ENCODE assay signal across 26 mouse cellular contexts in genomic region chr11:87933731-87934130, GRCm38 (mm10). TPM values are rescaled to one million over a fixed set of nuclear protein-coding genes. Genes with fewer than 3 reads are reported as not detected.
A peak's percentile ranks its signal among the peaks of the same experiment; 100 is the strongest.
DNase-seq lines count a peak whose midpoint lies in the region; ATAC-seq lines count a peak whose summit lies in the region.
"Had no signal": no experiment of that assay in that cellular context is flagged by ENCODE, and none has a peak within 500 bp of the region (broad histone marks: within the 10 kb centered on the region; RNA-seq: fewer than 3 reads in every experiment).

No protein-coding gene starts in this region.

- DNase-seq in cerebellum, postnatal 10 days, result peak; percentile 64 to 77
- DNase-seq in cerebellum, postnatal 14 days, result peak; percentile 29 to 45
- DNase-seq in cerebellum, postnatal 25 days, result no peak
- peak; percentile 46 for DNase-seq in left cerebral cortex, postnatal 4 days
- no peak for DNase-seq in left cerebral cortex, postnatal 36 days (ENCODE audit: low spot score in 2 of 2)
- DNase-seq: adrenal gland, adult 2 months; adrenal gland, adult 8-10 months; adrenal gland, postnatal 10 days; adrenal gland, postnatal 14 days; adrenal gland, postnatal 25 days; adrenal gland, postnatal 36 days; B cell, adult 2 months; cerebellum, adult 11 months; cerebellum, adult 11-12 months; cerebellum, adult 18-20 months; cerebellum, adult 2 months had no signal

- intact Hi-C loops in left cerebral cortex, postnatal 4 days (cut with DNase I), result no loop called here
- intact Hi-C loops in left cerebral cortex, postnatal 36 days (cut with DNase I), result no loop called here

- no peak for ATAC-seq in cerebellum, adult (ENCODE audit: insufficient number of reproducible peaks, low FRiP score, low TSS enrichment)
- ATAC-seq: activated CD4-positive, CD25-positive, alpha-beta regulatory T cell, adult 4 months; CD4-positive, CD25-positive, alpha-beta regulatory T cell, adult 4 months; Patski had no signal

RNA-seq across cellular contexts. Expression of gene Olfr464, which starts 13.0 kb away (rescaled TPM):
- total RNA-seq in left cerebral cortex, postnatal 4 days (2021), result not detected
- total RNA-seq in left cerebral cortex, postnatal 36 days (2021), result 1 to 10 TPM; 2.7 to 4.5 TPM
- total RNA-seq: adrenal gland, adult 18-20 months; adrenal gland, adult 2 months; adrenal gland, adult 8-10 months; adrenal gland, postnatal 10 days; adrenal gland, postnatal 14 days; adrenal gland, postnatal 25 days; adrenal gland, postnatal 36 days; adrenal gland, postnatal 4 days; CH12.LX; ES-E14; G1E; MEL had no signal

RNA-seq across cellular contexts. Expression of gene Olfr463, which starts 36.5 kb away (rescaled TPM):
- not detected for total RNA-seq in left cerebral cortex, postnatal 4 days (2021)
- not detected for total RNA-seq in left cerebral cortex, postnatal 36 days (2021)
- total RNA-seq: adrenal gland, adult 18-20 months; adrenal gland, adult 2 months; adrenal gland, adult 8-10 months; adrenal gland, postnatal 10 days; adrenal gland, postnatal 14 days; adrenal gland, postnatal 25 days; adrenal gland, postnatal 36 days; adrenal gland, postnatal 4 days; CH12.LX; ES-E14; G1E; MEL had no signal

RNA-seq across cellular contexts. Expression of gene Olfr462, which starts 41.7 kb away (rescaled TPM):
- total RNA-seq in left cerebral cortex, postnatal 4 days (2021), result not detected
- total RNA-seq in left cerebral cortex, postnatal 36 days (2021), result not detected
- total RNA-seq: adrenal gland, adult 18-20 months; adrenal gland, adult 2 months; adrenal gland, adult 8-10 months; adrenal gland, postnatal 10 days; adrenal gland, postnatal 14 days; adrenal gland, postnatal 25 days; adrenal gland, postnatal 36 days; adrenal gland, postnatal 4 days; ES-E14; MEL had no signal

RNA-seq across cellular contexts. Expression of gene Dynll2, which starts 53.6 kb away (rescaled TPM):
- 100 to 1,000 TPM; 311 to 328 TPM for total RNA-seq in left cerebral cortex, postnatal 4 days (2021)
- total RNA-seq in left cerebral cortex, postnatal 36 days (2021), result 100 to 1,000 TPM; 539 to 592 TPM

RNA-seq across cellular contexts. Expression of gene Epx, which starts 58.4 kb away (rescaled TPM):
- total RNA-seq in left cerebral cortex, postnatal 4 days (2021), result under 1 TPM; 0.22 to 0.40 TPM
- total RNA-seq in left cerebral cortex, postnatal 36 days (2021), result under 1 TPM in 1 of 2 experiments, not detected in 1; 0.17 TPM
- total RNA-seq: adrenal gland, adult 18-20 months; adrenal gland, adult 2 months; adrenal gland, adult 8-10 months; adrenal gland, postnatal 25 days; adrenal gland, postnatal 36 days; CH12.LX; G1E; MEL had no signal

Comparison
In these comparisons a context has a peak if more than half of its experiments do, and no peak if none do; other contexts are left out.
1. DNase-seq: peak in cerebellum, postnatal 10 days (2 of 2), cerebellum, postnatal 14 days (2 of 2) and left cerebral cortex, postnatal 4 days (single experiment); none in cerebellum, postnatal 25 days (0 of 2) and left cerebral cortex, postnatal 36 days (0 of 2).